Mouse (Mus musculus) left cerebral cortex, postnatal 14 days (tissue): ENCODE results near the gene Arhgef39. TPM values are rescaled to one million over a fixed set of nuclear protein-coding genes. Genes with fewer than 3 reads are reported as not detected.
"Not testable (repeated sequence)": the region's sequence is repeated elsewhere in the genome, so short reads cannot be mapped to it uniquely, and the experiment has no call there.

ENCODE experiments used
- DNase-seq, 2 experiments: peaks; one replicate each; pipeline ENCODE4 v3.0.0; 2021 to 2022; ENCODE audit warnings: low spot score in 2 of 2, mixed read lengths in 1 of 2
- intact Hi-C: fragments of 180-260 bp; cut with DNase I; formaldehyde crosslinking; loops from one replicate; pipeline ENCODE4 v1.15.1; 2025
- total RNA-seq, 2 experiments: library from RNA; stranded (reverse); gene quantifications; 2 replicates each; pipeline ENCODE4 v1.2.3; 2021

Gene Arhgef39
- total RNA-seq, 2 experiments from 2014 or later: 1.4 to 2.1 TPM

DNA sequence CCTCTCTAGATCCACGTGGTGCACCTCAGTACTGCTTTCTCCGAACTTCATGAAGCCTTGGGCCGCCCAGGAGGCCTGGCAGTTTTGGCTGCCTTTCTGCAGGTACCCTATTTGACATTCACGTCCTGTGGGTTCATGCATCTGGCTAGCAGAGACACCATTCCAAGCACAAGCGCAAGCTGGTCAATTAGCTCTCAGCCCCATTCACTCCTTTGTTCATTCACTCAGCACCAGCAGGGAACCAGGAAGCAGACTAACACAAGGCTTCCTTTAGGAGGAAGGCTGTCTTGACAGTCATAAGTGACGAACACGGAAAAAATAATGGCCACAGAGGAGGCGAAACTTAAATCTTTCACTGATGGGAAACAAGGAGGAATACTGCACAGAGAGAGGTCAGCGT lies 9.6 kb upstream of the Arhgef39 start:
- intact Hi-C loops: no loop called here
- no peak for DNase-seq

DNA sequence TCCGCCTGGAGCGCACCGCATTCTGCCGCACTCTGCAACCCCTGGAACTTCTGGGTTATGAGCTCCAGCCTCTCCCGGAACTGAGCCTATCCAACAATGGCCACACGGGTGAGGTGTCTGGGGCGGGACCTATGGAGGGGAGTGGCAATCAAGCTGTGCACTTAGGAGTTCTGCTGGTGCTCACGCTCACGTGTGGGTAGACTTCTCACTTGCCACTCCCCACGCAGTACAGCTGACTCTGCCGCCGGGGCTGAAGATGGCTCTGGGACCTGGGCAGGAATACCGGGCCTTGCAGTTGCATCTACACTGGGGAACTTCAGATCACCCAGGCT lies 9.1 kb upstream of the Arhgef39 start:
- intact Hi-C loops: no loop called here
- DNase-seq: no peak

DNA sequence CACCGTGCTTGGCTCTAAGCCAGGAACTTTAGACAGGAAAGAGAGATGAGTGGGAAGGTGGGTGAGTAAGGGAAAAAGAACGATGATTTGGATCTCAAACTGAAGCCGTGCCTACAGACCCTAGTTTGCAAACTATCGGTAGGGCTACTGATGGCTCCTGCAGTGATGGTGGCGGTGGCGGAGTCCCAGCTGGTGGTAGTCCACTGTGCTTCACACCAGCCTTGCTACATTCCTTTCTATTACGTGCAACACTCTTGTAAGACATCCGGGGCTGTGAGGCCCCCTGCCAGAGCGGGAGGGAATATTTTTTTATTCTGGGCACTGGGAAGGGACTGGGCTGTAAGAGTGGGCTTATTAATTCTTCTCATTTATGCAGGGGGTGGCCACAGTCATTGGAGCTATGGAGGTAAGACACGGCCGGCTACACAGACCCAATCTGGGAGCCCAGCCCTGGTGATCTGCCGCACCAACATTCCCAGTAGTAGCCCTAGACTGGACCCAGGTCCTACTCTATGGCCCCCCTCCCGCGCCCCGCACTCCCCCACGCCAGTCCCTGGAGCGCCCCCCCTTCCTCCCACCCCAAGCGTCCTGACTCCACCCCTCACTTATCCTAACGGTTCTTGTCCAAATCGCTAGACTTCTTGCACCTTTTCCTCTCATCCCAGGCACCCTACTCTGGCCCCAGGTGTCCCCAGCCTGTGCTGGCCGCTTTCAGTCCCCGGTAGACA lies 8.6 kb upstream of the Arhgef39 start:
- intact Hi-C loops: no loop called here
- no peak for DNase-seq

DNA sequence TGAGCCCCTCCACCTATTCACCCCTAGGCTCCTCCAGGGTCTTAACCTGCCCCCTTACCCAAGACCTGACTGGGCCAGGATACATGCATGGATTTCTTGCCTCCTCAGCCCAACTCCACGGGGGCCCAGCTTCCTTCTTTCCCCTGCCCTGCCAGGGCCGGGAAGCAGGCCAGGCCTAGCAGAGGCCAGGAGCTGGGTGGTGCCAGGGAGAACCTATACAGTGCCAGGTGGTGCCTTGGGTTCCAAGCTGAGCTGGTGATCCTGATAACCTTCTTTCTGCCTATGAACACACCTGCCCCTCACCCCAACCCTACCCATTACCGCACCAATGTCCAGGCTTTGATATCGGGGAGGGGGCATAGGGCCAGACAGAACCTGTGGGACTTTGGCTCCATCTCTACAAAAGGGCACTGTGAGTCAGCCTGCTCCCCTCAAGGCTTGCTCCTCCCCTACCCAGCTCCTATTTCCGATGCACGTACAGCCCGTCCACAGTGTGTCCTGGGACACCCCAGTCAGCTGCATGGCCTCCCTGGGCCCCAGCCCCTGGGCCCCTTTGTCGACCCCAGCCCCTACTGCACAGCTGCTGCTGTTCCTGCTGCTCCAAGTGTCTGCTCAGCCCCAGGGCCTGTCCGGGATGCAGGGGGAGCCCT lies 7.2 kb upstream of the Arhgef39 start, which contains the start of gene Car9:
Car9 (plus strand) TSS at position 431 of the 650 bp plus-strand sequence.
- intact Hi-C loops: no loop called here
- no peak for DNase-seq

DNA sequence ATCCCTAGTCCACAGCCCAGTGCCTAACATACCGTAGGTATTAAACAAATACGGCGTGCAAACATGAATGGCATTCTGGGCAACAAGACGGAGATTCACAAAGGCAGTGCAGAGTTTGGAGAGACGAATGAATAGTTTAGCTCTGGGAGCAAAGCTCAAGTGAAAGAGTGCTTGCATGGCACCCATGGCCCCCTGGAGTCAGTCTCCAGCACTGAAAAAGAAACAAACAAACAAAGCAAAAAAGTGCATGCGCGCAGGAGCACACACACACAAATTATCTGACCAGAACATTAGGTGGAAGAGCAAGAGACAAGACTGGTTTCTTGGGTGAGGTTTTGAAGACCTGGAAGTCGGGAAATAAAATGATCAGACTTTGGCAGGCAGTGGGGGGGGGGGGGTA lies 6.6 kb upstream of the Arhgef39 start:
- DNase-seq: no peak
- intact Hi-C loops: no loop called here

DNA sequence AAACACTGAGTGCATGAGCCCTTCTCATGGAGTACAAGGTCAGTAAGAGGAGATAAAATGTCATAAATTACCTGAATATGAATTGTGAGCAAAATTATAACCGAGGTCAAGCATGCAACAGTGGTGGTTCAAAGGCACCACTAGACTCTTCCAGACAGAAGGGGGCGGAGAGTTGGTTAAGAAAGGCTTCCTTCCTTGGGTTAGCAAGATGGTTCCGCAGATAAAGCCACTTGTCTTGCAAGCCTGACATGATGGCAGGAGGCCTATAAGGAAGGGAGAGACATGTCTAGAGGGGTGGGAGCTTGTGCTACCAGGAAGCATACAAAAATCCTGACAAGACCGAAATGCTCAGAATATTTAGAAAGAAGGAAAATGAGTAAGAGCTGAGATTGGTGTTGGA lies 4.8 kb upstream of the Arhgef39 start:
- DNase-seq: no peak
- intact Hi-C loops: no loop called here

DNA sequence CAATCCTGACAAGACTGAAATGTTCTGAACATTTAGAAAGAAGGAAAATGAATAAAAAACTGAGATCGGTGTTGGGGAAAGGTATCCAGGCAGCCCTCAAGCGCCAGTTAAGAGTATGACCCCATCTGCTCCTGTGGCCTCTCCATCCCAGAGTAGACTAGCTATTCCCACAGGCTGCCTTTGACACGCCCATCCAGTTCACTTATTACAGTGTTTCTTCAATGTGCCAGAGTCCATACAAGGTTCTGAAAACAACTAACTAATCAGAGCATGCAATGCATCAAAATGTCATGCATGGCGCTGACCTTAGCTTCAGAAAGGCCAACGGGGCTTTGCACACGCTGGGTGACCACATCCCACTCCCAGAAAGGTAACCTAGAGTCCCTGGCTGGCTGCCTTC lies 4.0 kb upstream of the Arhgef39 start:
- intact Hi-C loops: no loop called here
- no peak for DNase-seq

DNA sequence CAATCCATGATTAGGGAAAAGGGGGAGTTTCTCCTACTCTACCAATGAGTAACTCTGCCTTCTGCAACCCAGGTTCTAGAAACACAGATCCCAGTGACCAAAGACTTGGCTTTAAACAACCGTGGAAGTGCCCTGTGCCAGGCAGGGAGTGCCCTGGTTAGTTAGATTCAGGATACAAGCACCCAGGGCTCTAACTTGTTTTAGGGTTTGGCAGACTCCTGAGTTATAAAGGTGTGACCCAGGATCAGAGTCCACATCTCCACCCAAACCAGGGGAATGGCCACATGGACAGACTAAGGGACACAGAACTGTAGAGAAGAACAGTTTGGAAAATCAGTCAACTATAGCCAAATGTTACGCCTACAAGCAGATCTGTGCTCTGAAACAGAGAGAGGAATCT lies 3.5 kb upstream of the Arhgef39 start:
- no peak for DNase-seq
- intact Hi-C loops: no loop called here

DNA sequence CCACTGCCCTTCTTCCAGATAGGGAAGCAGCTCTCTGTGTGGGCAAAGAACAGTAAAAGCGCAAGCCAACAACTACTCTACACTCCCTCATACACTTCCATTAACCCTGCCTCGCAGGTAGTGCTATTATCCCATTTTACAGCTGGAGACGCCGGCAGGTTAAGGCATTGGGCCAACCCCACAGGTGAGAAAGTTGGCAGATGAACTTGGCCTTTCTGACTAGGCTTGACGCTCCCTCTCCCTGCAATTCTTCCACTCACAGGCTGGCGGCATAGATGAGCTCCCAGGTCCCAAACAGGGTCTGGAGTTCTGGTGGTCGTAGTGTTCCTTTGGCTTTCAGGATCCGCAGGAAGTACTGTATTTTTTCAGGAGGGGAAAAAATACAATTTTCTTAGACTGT lies 512 bp downstream of the Arhgef39 start:
- intact Hi-C loops: loop anchor here (5.0 kb wide), 1 partner anchor 63 kb away; the partner anchor contains the start of genes Creb3 and Tln1
- DNase-seq: no peak

DNA sequence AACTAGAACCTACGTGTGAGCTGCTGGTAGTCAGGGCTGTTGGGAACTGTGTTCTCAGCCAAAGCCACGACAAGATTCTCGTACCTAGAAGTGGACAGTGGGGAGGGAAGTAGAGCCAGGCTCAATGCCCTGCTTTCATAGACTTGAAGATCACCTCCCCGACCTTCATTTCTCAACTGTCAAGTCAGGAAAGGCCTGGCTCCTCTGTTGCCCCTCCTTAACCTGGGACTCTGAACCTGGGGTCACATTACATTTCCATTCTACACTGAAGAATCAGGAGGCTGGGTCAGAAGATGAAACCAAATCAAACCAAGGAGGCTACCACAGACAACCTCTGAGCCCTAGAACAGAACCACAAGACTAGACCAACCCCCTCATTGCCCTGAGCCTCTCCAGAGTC lies 1.5 kb downstream of the Arhgef39 start:
- no peak for DNase-seq
- intact Hi-C loops: loop anchor here (5.0 kb wide), 1 partner anchor 64 kb away; the partner anchor contains the start of genes Creb3 and Tln1

DNA sequence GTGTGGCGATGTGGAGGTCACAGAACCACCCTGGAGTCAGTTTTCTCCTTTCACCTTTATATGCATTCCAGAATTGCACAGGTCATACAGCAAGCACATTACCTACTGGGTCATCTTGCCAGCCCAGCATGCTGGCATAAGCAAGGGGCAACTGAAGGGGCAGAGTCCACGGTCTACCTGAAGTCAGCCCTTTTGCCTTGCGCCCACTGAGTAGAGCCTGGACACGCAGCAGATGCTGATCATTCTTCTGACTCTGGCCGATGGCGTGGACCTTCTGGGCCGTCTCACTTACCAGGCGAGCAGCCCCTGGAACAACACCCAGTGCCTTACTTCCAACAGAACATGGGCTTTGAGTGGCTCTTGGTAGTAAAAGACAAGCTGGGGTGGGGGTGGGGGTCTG lies 2.1 kb downstream of the Arhgef39 start:
- no peak for DNase-seq
- intact Hi-C loops: loop anchor here (5.0 kb wide), 1 partner anchor 65 kb away; the partner anchor contains the start of genes Creb3 and Tln1

DNA sequence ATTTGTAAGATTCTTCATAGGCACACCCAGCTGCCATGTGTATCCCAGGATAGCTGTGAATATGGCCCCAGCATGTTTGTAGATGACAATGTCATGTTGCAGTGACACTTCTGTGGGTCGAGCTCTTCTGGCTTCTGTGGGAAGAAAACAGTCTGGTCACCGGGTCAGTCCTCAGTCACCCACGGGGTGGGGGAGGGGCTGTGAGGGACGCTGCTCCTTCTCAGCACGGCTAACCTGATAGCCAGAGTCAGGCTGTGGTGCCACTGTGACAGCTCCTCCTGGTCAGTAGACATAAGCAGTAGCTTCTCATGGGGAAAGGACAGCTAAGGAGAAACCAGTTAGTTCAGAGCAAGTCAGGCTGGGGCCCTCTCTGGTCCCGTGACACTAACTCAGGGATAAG lies 2.9 kb downstream of the Arhgef39 start:
- intact Hi-C loops: loop anchor here (5.0 kb wide), 1 partner anchor 66 kb away; the partner anchor contains the start of genes Creb3 and Tln1
- no peak for DNase-seq

DNA sequence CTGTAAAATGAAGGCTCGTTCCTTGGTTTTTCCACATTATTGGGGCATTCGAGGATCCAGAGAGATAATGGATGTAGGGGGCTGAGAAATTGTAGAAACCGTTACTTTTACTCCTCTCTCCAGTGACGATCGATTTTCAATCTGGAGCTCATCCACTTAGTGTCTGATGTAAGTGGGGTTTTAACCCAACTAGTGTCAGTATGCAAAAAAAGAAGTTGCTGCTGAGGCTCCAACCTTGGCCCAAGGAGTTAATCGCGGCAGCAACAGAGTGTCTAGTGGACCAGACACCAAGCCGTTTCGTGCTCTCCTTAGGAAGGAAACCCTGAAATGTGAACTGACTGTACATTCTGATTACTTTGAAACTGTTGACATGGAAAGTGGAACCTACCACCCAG lies 5.7 kb downstream of the Arhgef39 start:
- DNase-seq: no peak
- intact Hi-C loops: no loop called here

DNA sequence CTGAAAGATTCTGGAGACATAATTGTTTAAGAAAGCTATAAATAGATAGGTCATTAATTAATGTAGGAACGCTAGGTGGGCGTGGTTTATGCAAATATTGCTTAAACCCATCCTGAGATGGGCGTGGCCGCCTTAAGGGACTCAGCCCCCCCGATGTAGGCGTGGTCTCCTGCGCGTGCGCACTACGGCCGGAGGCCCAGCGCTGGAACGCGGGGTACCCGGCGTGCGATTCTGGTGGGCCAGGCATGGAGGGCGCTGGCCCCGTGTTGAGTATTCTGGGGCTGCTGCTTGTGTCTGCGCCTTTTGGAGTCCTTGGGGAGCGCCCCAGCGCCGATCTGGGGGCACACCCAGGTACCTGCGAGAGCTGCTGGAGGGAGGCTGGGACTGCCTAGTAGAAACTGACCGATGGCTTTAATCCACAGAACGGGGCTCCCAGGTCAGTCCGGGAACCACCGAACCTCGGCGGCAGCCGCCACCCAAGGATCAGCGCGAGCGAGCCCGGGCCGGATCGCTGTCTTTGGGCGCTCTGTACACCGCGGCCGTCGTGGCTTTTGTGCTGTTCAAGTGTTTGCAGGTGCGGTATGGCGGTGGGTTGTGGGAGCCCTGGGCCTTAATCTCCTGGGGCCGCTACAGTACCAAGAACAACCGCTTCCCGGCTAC lies 6.2 kb downstream of the Arhgef39 start:
- intact Hi-C loops: no loop called here
- DNase-seq: peak; percentile 98

DNA sequence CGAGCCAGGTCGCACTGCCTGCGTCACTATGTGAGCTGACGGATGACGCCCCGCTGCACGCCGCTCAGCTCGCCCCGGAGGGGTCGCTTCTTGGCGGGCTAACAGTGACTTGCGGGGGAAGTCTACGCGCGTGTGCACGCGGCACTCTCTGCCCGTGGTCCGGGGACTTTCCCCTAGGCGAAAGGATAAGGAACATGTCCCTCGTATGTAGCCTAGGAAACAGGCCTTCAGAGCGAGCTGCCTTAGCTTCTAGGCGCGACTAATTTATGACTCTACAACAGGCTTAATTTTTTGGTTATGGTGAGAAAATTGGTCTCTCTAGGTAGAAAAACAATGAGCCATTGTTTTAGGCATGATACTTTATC lies 6.7 kb downstream of the Arhgef39 start, which contains the start of gene Ccdc107:
Ccdc107 (plus strand) TSS at position 80 of the 365 bp plus-strand sequence.
- DNase-seq: peak; percentile 94 to 96
- intact Hi-C loops: no loop called here

DNA sequence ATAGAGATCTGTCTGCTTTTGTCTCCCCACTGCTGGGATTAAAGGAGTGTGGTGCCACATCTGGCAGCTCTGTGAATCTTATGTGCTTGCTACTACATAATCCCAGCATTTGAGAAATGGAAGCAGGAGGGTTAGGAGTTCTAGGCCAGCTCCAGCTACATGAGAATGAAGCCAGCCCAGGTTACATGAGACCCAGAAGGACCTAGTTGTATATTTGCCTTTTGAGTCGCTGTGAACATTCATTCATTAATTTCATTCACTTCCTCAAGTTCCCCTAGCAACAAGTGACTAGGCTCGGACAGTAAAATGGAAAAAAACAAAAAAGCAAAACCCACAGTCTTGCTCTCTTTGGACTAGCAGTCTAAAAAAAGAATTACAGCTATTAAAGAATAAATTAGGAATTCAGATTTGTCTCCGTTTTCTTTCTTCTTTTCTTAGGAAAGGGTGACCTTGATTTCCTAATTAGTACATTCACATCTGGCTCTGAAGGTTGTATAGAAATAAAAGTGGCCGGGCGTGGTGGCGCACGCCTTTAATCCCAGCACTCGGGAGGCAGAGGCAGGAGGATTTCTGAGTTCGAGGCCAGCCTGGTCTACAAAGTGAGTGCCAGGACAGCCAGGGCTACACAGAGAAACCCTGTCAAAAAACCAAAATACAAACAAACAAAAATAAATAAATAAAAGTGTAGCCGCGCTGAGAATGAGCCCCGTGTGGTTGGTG lies 7.2 kb downstream of the Arhgef39 start:
- intact Hi-C loops: no loop called here

DNA sequence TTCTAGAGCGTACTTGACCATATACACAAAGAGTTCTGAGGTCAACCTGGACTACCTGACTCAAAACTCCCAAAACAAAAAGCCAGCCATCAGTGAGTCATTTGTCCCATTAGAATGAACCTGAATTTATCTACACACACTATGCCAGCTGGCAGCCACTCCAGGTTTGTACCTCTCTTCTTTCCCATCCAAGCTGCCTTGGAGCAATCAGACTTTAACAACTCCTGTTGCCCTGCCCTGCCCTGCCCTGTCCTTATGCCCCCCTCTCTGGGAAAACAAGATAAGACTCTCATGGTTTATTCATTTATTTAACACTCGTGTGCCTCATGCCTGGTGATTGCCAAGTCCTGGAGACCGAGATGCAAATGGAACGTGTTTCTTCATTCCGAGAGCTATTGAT lies 8.7 kb downstream of the Arhgef39 start:
- DNase-seq: no peak

More for the DNA sequence above, 7.2 kb downstream of the Arhgef39 start:
- DNase-seq: peak in 1 of 2 experiments; percentile 9

DNA sequence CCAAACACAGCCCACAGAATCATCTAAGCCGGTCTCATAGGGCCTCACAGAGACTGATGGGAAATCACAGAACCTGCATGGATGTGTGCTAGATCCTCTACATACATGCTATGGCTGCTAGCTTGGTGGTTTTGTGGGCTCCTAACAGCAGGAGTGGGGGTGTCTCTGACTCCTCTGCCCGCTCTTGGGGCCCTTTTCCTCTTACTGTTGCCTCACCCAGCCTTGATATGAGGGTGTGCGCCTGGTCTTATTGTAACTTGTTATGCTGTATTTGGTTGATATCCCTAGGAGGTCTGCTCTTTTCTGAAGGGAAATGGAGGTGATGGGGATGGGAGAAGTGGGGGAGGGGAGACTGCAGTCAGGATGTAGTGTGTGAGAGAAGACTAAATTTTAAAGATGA lies 9.9 kb downstream of the Arhgef39 start:
- intact Hi-C loops: no loop called here
- no peak for DNase-seq

More for the DNA sequence above, 8.7 kb downstream of the Arhgef39 start:
- intact Hi-C loops: no loop called here

DNA sequence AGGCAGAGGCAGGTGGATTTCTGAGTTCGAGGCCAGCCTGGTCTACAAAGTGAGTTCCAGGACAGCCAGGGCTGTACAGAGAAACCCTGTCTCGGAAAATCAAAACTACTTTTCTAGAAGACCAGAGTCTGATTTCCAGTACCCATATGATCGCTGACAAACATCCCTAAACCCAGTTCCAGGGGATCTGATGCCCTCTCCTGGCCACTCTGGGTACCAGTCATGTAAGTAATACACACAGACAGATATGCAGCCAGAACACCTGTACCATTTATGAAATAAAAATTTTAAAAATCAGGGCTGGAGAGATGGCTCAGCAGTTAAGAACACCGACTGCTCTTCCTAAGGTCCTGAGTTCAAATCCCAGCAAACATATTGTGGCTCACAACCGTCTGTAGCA lies 13.8 kb downstream of the Arhgef39 start:
- DNase-seq, intact Hi-C loops: not testable (repeated sequence)
